Mouse (Mus musculus) urinary bladder, postnatal 0 days (tissue): ENCODE data around the gene Tet3. TPM values are rescaled to one million over a fixed set of nuclear protein-coding genes. Genes with fewer than 3 reads are reported as not detected.

ENCODE experiments used
- microRNA-seq: library from miRNA; unstranded; fragments of <30 nt; microRNA quantifications from one replicate; pipeline ENCODE4, GENCODE M21; 2016
- polyA plus RNA-seq: library from polyadenylated mRNA; unstranded; fragments of >200 nt; fragmentation: Nextera tagmentation; extraction: Ambion mirVana; gene quantifications from 2 replicates; pipeline ENCODE4 v1.2.1, GENCODE M21; 2015

The Tet3 gene
- polyA plus RNA-seq: 16.8 and 19.9 TPM in 2 replicates

GRCm38 (mm10) chr6:83459034-83459644, at the start of gene Tet3:
Tet3 (minus strand) TSS chr6:83459084.

GRCm38 (mm10) chr6:83506258-83507167, 47.6 kb upstream of the Tet3 start, which contains the start of gene Dguok:
Dguok (minus strand) TSS chr6:83506969.

DNA sequence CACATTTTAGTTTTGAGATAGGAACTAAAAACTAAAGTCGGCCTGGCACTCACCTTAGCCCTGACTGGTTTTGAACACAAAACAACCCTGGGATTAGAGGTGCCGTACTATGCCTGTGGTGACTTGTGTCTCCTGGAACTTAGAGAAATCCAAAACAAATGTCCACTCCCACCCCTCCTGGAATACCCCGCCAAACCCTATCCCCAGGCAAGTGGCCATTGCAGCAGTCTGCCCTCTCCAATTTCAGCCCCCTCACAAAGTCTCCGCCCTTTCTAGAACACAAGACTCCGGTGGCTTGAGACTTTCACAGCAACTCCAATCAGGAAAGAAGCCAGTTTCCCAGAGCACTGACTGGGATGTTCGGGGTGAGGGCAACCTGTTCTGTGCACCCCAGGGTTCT, 110.0 kb downstream of the Tet3 start, which contains the start of gene Bola3:
TSS of gene Bola3 (plus strand) at position 275 of the 400 bp plus-strand sequence.

GRCm38 (mm10) chr6:83325525-83326393, 133.1 kb downstream of the Tet3 start, which contains the start of the genes Mthfd2 and Mob1a:
Mthfd2 (minus strand) TSS chr6:83325908.
Mob1a (plus strand) TSS chr6:83326016.

Small RNA genes within 50 kb of the gene (microRNA-seq; reads per million reads assigned to microRNA genes)
- not detected for gene Mir6374

Other genes starting within 250 kb of the Tet3 start
- 0.17 TPM in 1 of 2 replicates, not detected in the other for gene Slc4a5, start 239.3 kb downstream of the Tet3 start, polyA plus RNA-seq
- gene Mthfd2, start 133.2 kb downstream of the Tet3 start, polyA plus RNA-seq: 26.2 and 28.9 TPM in 2 replicates
- gene Mob1a, start 133.1 kb downstream of the Tet3 start, polyA plus RNA-seq: 36.6 and 42.2 TPM in 2 replicates
- gene Bola3, start 109.9 kb downstream of the Tet3 start, polyA plus RNA-seq: 134 and 157 TPM in 2 replicates
- gene Dguok, start 47.9 kb upstream of the Tet3 start, polyA plus RNA-seq: 46.0 and 47.5 TPM in 2 replicates
- 29,390 and 31,333 TPM in 2 replicates for gene Actg2, start 77.2 kb upstream of the Tet3 start, polyA plus RNA-seq
- gene Stambp, start 113.6 kb upstream of the Tet3 start, polyA plus RNA-seq: 27.5 and 32.2 TPM in 2 replicates
- 0.05 TPM in 1 of 2 replicates, not detected in the other for gene Clec4f, start 197.1 kb upstream of the Tet3 start, polyA plus RNA-seq
- not detected in 2 replicates for gene Cd207, start 218.8 kb upstream of the Tet3 start, polyA plus RNA-seq